Comparison of ENCODE assay signal across 26 mouse cellular contexts in the genomic region with DNA sequence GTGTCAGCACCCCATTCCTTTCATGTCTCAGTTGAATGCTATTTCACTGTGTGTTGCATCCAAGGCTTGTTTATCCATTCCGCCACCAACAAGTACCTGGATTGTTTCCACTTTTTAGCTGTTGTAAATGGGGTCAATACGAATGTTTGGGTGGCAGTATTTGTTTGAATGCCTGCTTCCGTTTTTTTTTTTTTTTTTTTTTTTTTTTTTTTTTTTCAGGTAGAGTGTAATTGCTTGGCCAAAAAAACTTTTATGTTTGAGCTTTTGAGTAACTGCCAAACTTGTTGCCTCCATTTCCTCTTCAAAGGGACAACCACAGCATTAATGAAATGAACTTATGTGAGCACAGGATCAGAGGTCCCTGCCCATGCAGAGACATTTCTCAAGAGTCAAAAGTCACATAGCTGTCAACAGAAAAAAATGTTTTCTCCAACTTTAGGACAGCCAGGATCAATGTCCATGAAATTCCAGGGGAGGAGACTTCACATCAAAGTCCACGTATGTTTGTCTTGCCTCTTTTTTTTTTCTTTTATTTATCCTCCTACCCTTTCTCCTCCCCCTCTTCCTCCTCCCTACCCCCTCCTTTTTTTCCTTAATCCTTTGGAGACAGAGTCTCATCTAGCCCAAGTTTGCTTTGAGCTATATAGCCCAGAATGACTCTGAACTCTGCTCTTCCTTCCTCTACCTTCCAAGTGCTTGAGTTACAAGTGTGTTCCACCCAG. TPM values are rescaled to one million over a fixed set of nuclear protein-coding genes. Genes with fewer than 3 reads are reported as not detected.
DNase-seq lines count a peak whose midpoint lies in the region; ATAC-seq and TF ChIP-seq lines count a peak whose summit lies in the region.
"Had no signal": no experiment of that assay in that cellular context is flagged by ENCODE, and none has a peak within 500 bp of the region (broad histone marks: within the 10 kb centered on the region; RNA-seq: fewer than 3 reads in every experiment).

No protein-coding gene starts in this region.

- no peak overlapping the region for H3K4me3 ChIP-seq in gastrocnemius, adult 2 months
- no peak overlapping the region for H3K4me3 ChIP-seq in kidney, embryonic 14.5 days (ENCODE audit: low read length)
- no peak overlapping the region for H3K4me3 ChIP-seq in brown adipose tissue, adult 24 weeks (ENCODE audit: insufficient read depth, low read depth, low read length)
- no peak overlapping the region for H3K4me3 ChIP-seq in liver, postnatal 0 days (ENCODE audit: low read depth, low read length)
- H3K4me3 ChIP-seq: heart, adult 2 months; heart, embryonic 13.5 days; hindbrain, embryonic 13.5 days; layer of hippocampus, adult 2 months had no signal

- TF ChIP-seq EP300 in liver, postnatal 0 days (IDR thresholded peaks at IDR 0.05; ENCODE audit: low read depth) = peak; percentile 72

- TF ChIP-seq CTCF in gastrocnemius, adult 2 months (IDR thresholded peaks at IDR 0.05) = no peak
- TF ChIP-seq CTCF in liver, postnatal 0 days (IDR thresholded peaks at IDR 0.05; ENCODE audit: low read depth) = no peak

- intact Hi-C loops in gastrocnemius, adult 2 months (cut with DNase I) = no loop called here

- no peak overlapping the region for H3K9ac ChIP-seq in kidney, embryonic 14.5 days (ENCODE audit: low read depth, low read length)
- H3K9ac ChIP-seq in liver, postnatal 0 days (replicated peaks) = no peak overlapping the region
- H3K9ac ChIP-seq: forebrain, postnatal 0 days; heart, embryonic 13.5 days; hindbrain, embryonic 13.5 days; liver, embryonic 14.5 days had no signal

- WGBS in kidney, embryonic 14.5 days = 68% methylated on average over 4 of the region's 4 CpGs
- 52% methylated on average over 4 of the region's 4 CpGs for WGBS in liver, postnatal 0 days (ENCODE audit: insufficient replicate concordance)

- no peak overlapping the region for H3K4me2 ChIP-seq in kidney, embryonic 14.5 days (replicated peaks; ENCODE audit: low read depth, low read length)
- H3K4me2 ChIP-seq in liver, postnatal 0 days (ENCODE audit: low read depth, low read length) = no peak overlapping the region
- H3K4me2 ChIP-seq: heart, embryonic 13.5 days; hindbrain, embryonic 13.5 days; midbrain, embryonic 11.5 days had no signal

- H3K27ac ChIP-seq in gastrocnemius, adult 2 months = peak overlapping the region; percentile 88
- no peak overlapping the region for H3K27ac ChIP-seq in kidney, embryonic 14.5 days (ENCODE audit: low read depth, low read length)
- peak overlapping the region; percentile 13 for H3K27ac ChIP-seq in brown adipose tissue, adult 24 weeks (replicated peaks; ENCODE audit: low read depth, low read length)
- H3K27ac ChIP-seq in liver, postnatal 0 days (ENCODE audit: low read depth) = peak overlapping the region; percentile 82
- H3K27ac ChIP-seq: heart, embryonic 13.5 days; hindbrain, embryonic 13.5 days; layer of hippocampus, adult 2 months; liver, embryonic 14.5 days had no signal

- ATAC-seq in kidney, embryonic 14.5 days (ENCODE audit: low FRiP score, low TSS enrichment) = no peak
- peak; percentile 93 for ATAC-seq in liver, postnatal 0 days
- ATAC-seq: forebrain, postnatal 0 days had no signal

- H3K4me1 ChIP-seq in kidney, embryonic 14.5 days (ENCODE audit: control insufficient read depth, insufficient read depth, low read length) = no peaks in the 10 kb centered on the region
- peaks cover 6% of the 10 kb centered on the region for H3K4me1 ChIP-seq in brown adipose tissue, adult 24 weeks (ENCODE audit: control insufficient read depth, insufficient read depth, insufficient read length, low read length)
- H3K4me1 ChIP-seq in liver, postnatal 0 days (ENCODE audit: insufficient read depth) = peaks cover 15% of the 10 kb centered on the region
- H3K4me1 ChIP-seq: hindbrain, embryonic 13.5 days had no signal

- no peaks in the 10 kb centered on the region for H3K27me3 ChIP-seq in kidney, embryonic 14.5 days (ENCODE audit: control insufficient read depth, insufficient read depth, low read length)
- H3K27me3 ChIP-seq in liver, postnatal 0 days (ENCODE audit: insufficient read depth, low read length) = no peaks in the 10 kb centered on the region
- H3K27me3 ChIP-seq: heart, embryonic 13.5 days; hindbrain, embryonic 13.5 days had no signal

- H3K36me3 ChIP-seq in kidney, embryonic 14.5 days (ENCODE audit: control insufficient read depth, insufficient read depth, low read length) = no peaks in the 10 kb centered on the region
- no peaks in the 10 kb centered on the region for H3K36me3 ChIP-seq in liver, postnatal 0 days (replicated peaks; ENCODE audit: insufficient read depth, low read length)
- H3K36me3 ChIP-seq: heart, embryonic 13.5 days; hindbrain, embryonic 13.5 days had no signal

- H3K9me3 ChIP-seq in kidney, embryonic 14.5 days (ENCODE audit: control insufficient read depth, low read length) = no peaks in the 10 kb centered on the region
- no peaks in the 10 kb centered on the region for H3K9me3 ChIP-seq in liver, postnatal 0 days (ENCODE audit: low read length)
- H3K9me3 ChIP-seq: heart, embryonic 13.5 days; hindbrain, embryonic 13.5 days had no signal

- no peak for DNase-seq in gastrocnemius, adult 2 months
- no peak for DNase-seq in gastrocnemius, postnatal 4 days (ENCODE audit: low spot score in 2 of 2)
- DNase-seq in kidney, postnatal 14 days = peak; percentile 58
- no peak for DNase-seq in liver, postnatal 0 days
- DNase-seq in embryo, embryonic 9.5 days (ENCODE audit: extremely low spot score) = no peak
- DNase-seq in adrenal gland, adult 8-10 months = no peak
- DNase-seq: adrenal gland, postnatal 36 days; cerebellum, adult 11 months; cerebellum, adult 9-11 months; forebrain, postnatal 0 days; gastrocnemius, postnatal 25 days; heart, adult 2 months; heart, postnatal 14 days; layer of hippocampus, postnatal 36 days; lung, postnatal 10 days; right cerebral cortex, adult 18-20 months; right cerebral cortex, postnatal 4 days; thymus, adult 2 months; thymus, postnatal 4 days had no signal

RNA-seq across cellular contexts. Expression of gene Ugp2, which starts 56.5 kb away (rescaled TPM):
- 100 to 1,000 TPM; 474 to 554 TPM for total RNA-seq in gastrocnemius, adult 2 months (2021)
- total RNA-seq in gastrocnemius, postnatal 4 days (2021) = 100 to 1,000 TPM; 285 to 289 TPM
- 68.9 and 71.1 TPM in 2 replicates for polyA plus RNA-seq in kidney, embryonic 14.5 days (2014; fragmentation: Nextera tagmentation; extraction: Ambion mirVana)
- polyA plus RNA-seq in brown adipose tissue, adult 24 weeks (2012; ENCODE audit: insufficient read depth, insufficient read length, missing spikeins) = 304 and 400 TPM in 2 replicates
- 88.1 and 92.9 TPM in 2 replicates for polyA plus RNA-seq in liver, postnatal 0 days (2015; fragmentation: Nextera tagmentation; extraction: Ambion mirVana)
- 10 to 100 TPM; 48.6 to 87.2 (median 61.2) TPM for total RNA-seq in adrenal gland, adult 8-10 months (2022)
